Mouse (Mus musculus) stomach, embryonic 16.5 days (tissue): ENCODE data around the gene Ints13. TPM values are rescaled to one million over a fixed set of nuclear protein-coding genes. Genes with fewer than 3 reads are reported as not detected.

Experiments
- ATAC-seq: fragments of 200-750 bp; cut with Nextera tagmentation; 2 replicates; pipeline ENCODE4 v1.8.0; 2017; ENCODE audit warnings: moderate number of reproducible peaks, moderate TSS enrichment; ENCODE audit not compliant: insufficient read depth, low FRiP score
- H3K27ac ChIP-seq: fragments of 300-500 bp; sonication (generic); 2 replicates; pipeline ENCODE4 v1.5.1; 2014; ENCODE audit warnings: low read length
- H3K27me3 ChIP-seq: fragments of 300-500 bp; sonication (generic); 2 replicates; pipeline ENCODE4 v1.6.1; 2014; ENCODE audit warnings: low read length, control low read depth, mixed read lengths; ENCODE audit not compliant: control insufficient read depth, insufficient read depth
- H3K36me3 ChIP-seq: fragments of 300-500 bp; sonication (generic); 2 replicates; pipeline ENCODE4 v1.6.1; 2014; ENCODE audit warnings: low read length; ENCODE audit not compliant: control insufficient read depth, insufficient read depth
- H3K4me1 ChIP-seq: fragments of 300-500 bp; sonication (generic); 2 replicates; pipeline ENCODE4 v1.6.1; 2014; ENCODE audit warnings: low read length, control low read depth, mixed read lengths; ENCODE audit not compliant: control insufficient read depth, insufficient read depth
- H3K4me2 ChIP-seq: fragments of 300-500 bp; sonication (generic); 2 replicates; pipeline ENCODE4 v1.6.1; 2014; ENCODE audit warnings: low read depth, low read length, mixed read lengths
- H3K4me3 ChIP-seq: fragments of 300-500 bp; sonication (generic); replicated peaks from 2 replicates; pipeline ENCODE4 v1.5.1; 2014; ENCODE audit warnings: mild to moderate bottlenecking, low read length
- H3K9ac ChIP-seq: fragments of 300-500 bp; sonication (generic); 2 replicates; pipeline ENCODE4 v1.6.1; 2014; ENCODE audit warnings: low read length
- H3K9me3 ChIP-seq: fragments of 300-500 bp; sonication (generic); replicated peaks from 2 replicates; pipeline ENCODE4 v1.6.1; 2016; ENCODE audit warnings: low read length, control low read depth; ENCODE audit not compliant: control insufficient read depth
- WGBS: fragments of 180-500 bp; shearing (Covaris S2); extraction: QIAGEN DNeasy Blood & Tissue Kit; methylation state at CpG from one replicate; pipeline ENCODE4 v1.1.7; 2014; 5-methylcytosine and 5-hydroxymethylcytosine counted together
- polyA plus RNA-seq: library from polyadenylated mRNA; unstranded; fragments of >200 nt; fragmentation: Nextera tagmentation; extraction: Ambion mirVana; gene quantifications from 2 replicates; pipeline ENCODE4 v1.2.1, GENCODE M21; 2015

Ints13 gene
- polyA plus RNA-seq, 1 experiment from 2014 or later = 65.3 TPM

DNA sequence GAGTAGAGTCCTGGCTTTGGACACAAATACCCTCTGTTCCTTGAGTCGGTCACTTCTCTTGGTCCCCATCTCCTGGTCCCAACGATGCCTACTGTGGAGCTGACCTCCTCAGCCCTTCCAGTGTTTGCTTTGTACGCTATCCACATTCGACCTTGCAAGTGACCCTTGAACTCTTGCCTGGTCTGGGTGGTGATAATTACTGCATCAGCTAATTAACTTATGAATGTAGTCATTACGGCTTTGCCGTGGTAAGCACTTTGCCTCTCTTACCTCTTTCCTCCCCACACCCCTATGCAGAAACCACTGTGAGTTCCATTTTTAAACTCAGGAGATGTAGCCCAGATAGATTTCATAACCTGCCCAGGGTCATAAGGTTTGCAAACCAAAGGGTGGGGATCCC lies 77.4 kb downstream of the Ints13 start:
- peaks cover 8% of the 10 kb centered on the region; the same call in 1 of the 2 replicates for H3K4me1 ChIP-seq
- no peak overlapping the region for H3K9ac ChIP-seq
- no peaks in the 10 kb centered on the region for H3K36me3 ChIP-seq
- H3K4me3 ChIP-seq = no peak overlapping the region
- H3K4me2 ChIP-seq = no peak overlapping the region
- WGBS = 77% methylated on average over 6 of the region's 6 CpGs
- no peaks in the 10 kb centered on the region for H3K9me3 ChIP-seq
- no peak for ATAC-seq
- H3K27ac ChIP-seq = no peak overlapping the region
- H3K27me3 ChIP-seq = no peaks in the 10 kb centered on the region

Other genes starting within 250 kb of the Ints13 start
- 13.2 and 14.8 TPM in 2 replicates for gene Itpr2, start 75.6 kb downstream of the Ints13 start, polyA plus RNA-seq
- 96.6 and 98.8 TPM in 2 replicates for gene Fgfr1op2, start 632 bp downstream of the Ints13 start, polyA plus RNA-seq
- gene Med21, start 64.7 kb upstream of the Ints13 start, polyA plus RNA-seq = 131 and 140 TPM in 2 replicates
- gene Tm7sf3, start 65.0 kb upstream of the Ints13 start, polyA plus RNA-seq = 31.9 and 32.3 TPM in 2 replicates
- 23.4 and 26.3 TPM in 2 replicates for gene Stk38l, start 147.2 kb upstream of the Ints13 start, polyA plus RNA-seq
- gene Arntl2, start 218.2 kb upstream of the Ints13 start, polyA plus RNA-seq = 7.5 and 9.1 TPM in 2 replicates